Mouse (Mus musculus): ENCODE data around the gene Olfr1406.
"Not testable (repeated sequence)": the region's sequence is repeated elsewhere in the genome, so short reads cannot be mapped to it uniquely, and the experiment has no call there.

Olfr1406 gene

GRCm38 (mm10) chr1:173190540-173190939 is at the start of gene Olfr1406:
Gene Olfr1406, minus strand, starts transcription at chr1:173190640.
- DNase-seq: no peak

GRCm38 (mm10) chr1:173237004-173237403 is 46.6 kb upstream of the Olfr1406 start:
- DNase-seq: not testable (repeated sequence)

GRCm38 (mm10) chr1:173227081-173227480 is 36.6 kb upstream of the Olfr1406 start, which contains the start of gene Fcer1a:
Gene Fcer1a, minus strand, starts transcription at chr1:173227214.
- no peak for DNase-seq

GRCm38 (mm10) chr1:173216481-173216880 is 26.0 kb upstream of the Olfr1406 start:
- no peak for DNase-seq

GRCm38 (mm10) chr1:173212092-173212491 is 21.7 kb upstream of the Olfr1406 start, which contains the start of gene Olfr1404:
Gene Olfr1404, plus strand, starts transcription at chr1:173212392.
- no peak for DNase-seq

- no peak for DNase-seq
These were observed 7.1 kb upstream of the Olfr1406 start, which contains the start of gene Olfr218 for GRCm38 (mm10) chr1:173197508-173197907. Gene Olfr218, plus strand, starts transcription at chr1:173197808.

GRCm38 (mm10) chr1:173196359-173196758 is 5.9 kb upstream of the Olfr1406 start:
- DNase-seq: no peak

GRCm38 (mm10) chr1:173192059-173192458 is 1.6 kb upstream of the Olfr1406 start:
- DNase-seq: no peak

- DNase-seq: no peak
These were observed 16.1 kb downstream of the Olfr1406 start for GRCm38 (mm10) chr1:173174154-173174842.

GRCm38 (mm10) chr1:173137274-173137673 is 53.2 kb downstream of the Olfr1406 start, which contains the start of gene Olfr1408:
Gene Olfr1408, minus strand, starts transcription at chr1:173137374.
- DNase-seq: no peak
